Mouse (Mus musculus) forebrain, postnatal 0 days (tissue): ENCODE results near the gene 1520401A03Rik. TPM values are rescaled to one million over a fixed set of nuclear protein-coding genes. Genes with fewer than 3 reads are reported as not detected.

ENCODE experiments used
- ATAC-seq: fragments of 200-750 bp; cut with Nextera tagmentation; 2 replicates; pipeline ENCODE4 v1.8.0; 2017; ENCODE audit warnings: mild to moderate bottlenecking, moderate library complexity
- DNase-seq: peaks from one replicate; pipeline ENCODE4 v3.0.0-alpha.2; 2015
- H3K27ac ChIP-seq: fragments of 300-500 bp; sonication (generic); 2 replicates; pipeline ENCODE4 v1.5.1; 2014; ENCODE audit warnings: low read depth, mild to moderate bottlenecking, antibody characterized with exemption, low read length, moderate library complexity, mixed read lengths
- H3K27me3 ChIP-seq: fragments of 300-500 bp; sonication (generic); 2 replicates; pipeline ENCODE4 v1.6.1; 2014; ENCODE audit warnings: mild to moderate bottlenecking, low read length, mixed read lengths; ENCODE audit not compliant: insufficient read depth
- H3K36me3 ChIP-seq: fragments of 300-500 bp; sonication (generic); 2 replicates; pipeline ENCODE4 v1.6.1; 2014; ENCODE audit warnings: mild to moderate bottlenecking, moderate library complexity; ENCODE audit not compliant: insufficient read depth
- H3K4me1 ChIP-seq: fragments of 300-500 bp; sonication (generic); 2 replicates; pipeline ENCODE4 v1.6.1; 2014; ENCODE audit warnings: antibody characterized with exemption; ENCODE audit not compliant: insufficient read depth
- H3K4me2 ChIP-seq: fragments of 300-500 bp; sonication (generic); 2 replicates; pipeline ENCODE4 v1.6.1; 2014; ENCODE audit warnings: low read depth, mild to moderate bottlenecking, moderate library complexity
- H3K4me3 ChIP-seq: fragments of 300-500 bp; sonication (generic); 2 replicates; pipeline ENCODE4 v1.5.1; 2014; ENCODE audit warnings: low read depth, low read length, mixed read lengths
- H3K9ac ChIP-seq: fragments of 300-500 bp; sonication (generic); 2 replicates; pipeline ENCODE4 v1.6.1; 2014; ENCODE audit warnings: mild to moderate bottlenecking
- H3K9me3 ChIP-seq: fragments of 300-500 bp; sonication (generic); 2 replicates; pipeline ENCODE4 v1.6.1; 2016; ENCODE audit warnings: low read length
- CTCF ChIP-seq: sonication (generic); IDR thresholded peaks from 2 replicates; pipeline ENCODE4 v1.5.1; 2016; ENCODE audit warnings: antibody characterized with exemption, control low read depth, low read depth
- WGBS: fragments of 180-500 bp; shearing (Covaris S2); extraction: QIAGEN DNeasy Blood & Tissue Kit; methylation state at CpG from one replicate; pipeline ENCODE4 v1.1.7; 2014; 5-methylcytosine and 5-hydroxymethylcytosine counted together
- polyA plus RNA-seq: library from polyadenylated mRNA; unstranded; fragments of >200 nt; fragmentation: Nextera tagmentation; extraction: Ambion mirVana; gene quantifications from 2 replicates; pipeline ENCODE4 v1.2.1, GENCODE M21; 2015
- total RNA-seq: library from RNA; depleted of rRNA; stranded (reverse); fragments of >200 nt; gene quantifications from 2 replicates; pipeline ENCODE4 v1.2.3, GENCODE M21; 2014

Gene 1520401A03Rik
- total and polyA plus RNA-seq, 2 experiments from 2014 or later: not detected

DNA sequence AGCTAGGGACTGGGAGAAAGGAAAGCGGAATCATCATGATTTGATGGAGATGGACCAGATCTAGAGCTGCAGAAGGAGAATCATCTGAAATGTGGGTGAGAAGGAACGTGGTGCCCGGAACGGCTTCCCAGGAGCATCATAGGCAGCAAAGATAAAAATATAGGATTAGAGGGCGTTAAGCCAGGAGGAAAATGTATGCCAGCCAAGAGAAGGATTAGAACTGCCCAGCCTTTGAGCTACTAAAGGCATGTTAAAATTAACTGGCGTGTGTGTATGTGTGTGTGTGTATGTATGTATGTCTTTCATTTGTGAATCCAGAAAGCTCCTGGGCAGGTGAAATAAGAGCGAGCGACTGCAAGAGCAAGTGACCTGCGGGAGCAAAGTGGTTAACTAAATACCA lies 19.3 kb downstream of the 1520401A03Rik start:
- 76% methylated on average over 9 of the region's 9 CpGs for WGBS
- Histone ChIP-seq H3K4me3 (no peak overlapping the region), H3K4me2 (no peak overlapping the region), H3K9ac (no peak overlapping the region), H3K4me1 (no peaks in the 10 kb centered on the region), H3K9me3 (no peaks in the 10 kb centered on the region), H3K27me3 (peaks cover 7% of the 10 kb centered on the region; the same call in 1 of the 2 replicates), H3K36me3 (no peaks in the 10 kb centered on the region), H3K27ac (no peak overlapping the region)
- no peak for TF ChIP-seq CTCF
- no peak for ATAC-seq
- no peak for DNase-seq

DNA sequence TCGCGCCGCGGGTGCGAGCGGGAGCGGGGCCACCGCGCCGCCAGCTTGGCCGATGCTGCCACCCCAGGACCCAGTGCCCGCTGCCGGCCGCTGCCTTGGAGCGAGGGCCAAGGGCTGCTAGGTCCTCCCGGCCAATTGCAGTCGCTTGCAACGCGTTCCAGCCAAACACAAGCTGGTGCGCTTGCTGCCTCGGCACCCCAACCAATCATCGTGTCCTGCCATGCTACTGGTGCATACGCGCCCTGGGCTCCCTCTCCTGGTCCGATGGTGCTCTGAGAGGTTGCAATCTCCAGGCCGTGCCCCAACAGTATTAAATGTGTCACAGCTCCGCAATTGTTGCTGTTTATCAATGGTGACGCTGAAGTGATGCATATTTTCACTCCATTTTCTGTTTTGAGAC lies 22.5 kb downstream of the 1520401A03Rik start:
- Histone ChIP-seq H3K27me3 (peaks cover 7% of the 10 kb centered on the region; the same call in 1 of the 2 replicates), H3K4me2 (peak overlapping the region; percentile 99), H3K9me3 (no peaks in the 10 kb centered on the region), H3K36me3 (no peaks in the 10 kb centered on the region), H3K4me1 (no peaks in the 10 kb centered on the region), H3K27ac (no peak overlapping the region), H3K9ac (peak overlapping the region; percentile 50), H3K4me3 (peak overlapping the region; percentile 67)
- DNase-seq: peak; percentile 90
- WGBS: under 1% methylated on average over 28 of the region's 28 CpGs
- ATAC-seq: peak; percentile 99
- TF ChIP-seq CTCF: peak; percentile 86

DNA sequence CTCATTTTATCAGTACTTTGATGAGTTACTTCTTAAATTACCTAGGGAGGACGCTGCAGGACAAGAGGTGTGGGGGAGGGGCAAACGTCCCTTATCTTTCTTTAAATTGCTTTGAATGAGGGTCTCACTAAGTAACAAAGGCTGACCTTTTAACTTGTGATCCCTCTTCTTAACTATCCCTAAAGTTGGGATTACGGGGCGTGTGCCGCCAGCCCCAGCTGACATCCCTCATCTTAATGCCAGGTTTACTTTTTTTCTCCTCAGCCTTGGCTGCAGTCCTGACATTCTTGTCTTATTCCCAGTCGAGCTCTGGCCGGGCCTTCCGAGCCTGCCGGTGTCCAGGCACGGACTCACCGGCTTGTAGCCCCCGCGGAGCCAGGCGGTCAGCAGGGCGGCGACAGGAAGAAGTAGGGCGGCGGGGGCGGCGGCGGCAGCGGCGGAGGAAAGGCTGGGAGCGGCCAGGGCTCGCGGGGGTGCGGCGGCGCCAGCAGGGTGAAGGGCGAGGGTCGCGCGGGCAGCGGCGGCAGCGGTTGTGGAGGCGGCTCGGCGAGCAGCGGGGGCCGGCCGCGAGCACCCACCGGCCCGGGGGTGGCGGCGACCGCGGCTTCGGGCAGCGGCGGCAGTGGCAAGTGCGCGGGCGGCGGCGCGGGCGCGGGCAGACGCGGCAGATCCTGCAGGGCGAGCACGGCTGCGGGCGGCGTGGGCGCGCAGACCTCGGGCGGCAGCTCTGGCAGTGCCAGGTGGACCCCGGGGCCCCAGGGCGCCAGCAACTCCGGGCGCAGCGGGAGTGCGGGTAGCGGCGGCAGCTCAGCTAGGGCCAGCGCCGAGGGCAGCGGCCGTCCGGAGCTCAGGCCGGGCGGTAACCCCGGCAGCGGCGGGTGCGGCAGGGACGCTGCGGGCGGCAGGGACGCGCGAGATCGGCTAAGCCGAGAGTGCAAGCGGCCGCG lies 23.2 kb downstream of the 1520401A03Rik start:
- TF ChIP-seq CTCF: no peak
- Histone ChIP-seq H3K27me3 (peaks cover 7% of the 10 kb centered on the region; the same call in 1 of the 2 replicates), H3K9ac (peak overlapping the region; percentile 50), H3K4me3 (peak overlapping the region; percentile 67), H3K4me2 (peak overlapping the region; percentile 99), H3K9me3 (no peaks in the 10 kb centered on the region), H3K36me3 (no peaks in the 10 kb centered on the region), H3K27ac (no peak overlapping the region), H3K4me1 (no peaks in the 10 kb centered on the region)
- ATAC-seq: peak; percentile 55
- no peak for DNase-seq
- under 1% methylated on average over 84 of the region's 101 CpGs for WGBS

DNA sequence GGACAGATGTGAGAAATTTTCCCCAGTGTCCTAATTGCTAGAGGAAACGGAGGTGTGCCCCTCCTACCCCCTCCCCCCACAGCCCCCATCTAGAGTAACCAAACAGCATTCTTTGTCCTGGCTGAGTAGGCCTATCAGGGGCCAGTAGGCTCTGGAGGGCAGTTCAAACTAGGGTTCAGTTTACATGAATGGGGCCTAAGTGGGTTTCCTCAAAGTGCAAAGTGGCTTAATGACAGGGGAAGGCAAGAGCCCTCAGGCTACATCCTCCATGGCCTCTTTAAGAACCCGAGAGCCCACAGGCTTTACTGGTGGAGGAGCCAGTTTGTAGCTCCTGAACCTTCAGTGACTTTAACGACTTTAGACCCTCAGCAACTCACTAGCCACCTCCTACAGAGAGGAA lies 26.8 kb downstream of the 1520401A03Rik start:
- H3K9ac ChIP-seq: no peak overlapping the region
- no peak for ATAC-seq
- no peak overlapping the region for H3K4me2 ChIP-seq
- no peak overlapping the region for H3K27ac ChIP-seq
- WGBS: 15% methylated on average over 3 of the region's 3 CpGs
- DNase-seq: no peak
- H3K27me3 ChIP-seq: peaks cover 7% of the 10 kb centered on the region; the same call in 1 of the 2 replicates
- H3K4me1 ChIP-seq: no peaks in the 10 kb centered on the region
- no peak for TF ChIP-seq CTCF
- no peak overlapping the region for H3K4me3 ChIP-seq
- no peaks in the 10 kb centered on the region for H3K36me3 ChIP-seq
- no peaks in the 10 kb centered on the region for H3K9me3 ChIP-seq

DNA sequence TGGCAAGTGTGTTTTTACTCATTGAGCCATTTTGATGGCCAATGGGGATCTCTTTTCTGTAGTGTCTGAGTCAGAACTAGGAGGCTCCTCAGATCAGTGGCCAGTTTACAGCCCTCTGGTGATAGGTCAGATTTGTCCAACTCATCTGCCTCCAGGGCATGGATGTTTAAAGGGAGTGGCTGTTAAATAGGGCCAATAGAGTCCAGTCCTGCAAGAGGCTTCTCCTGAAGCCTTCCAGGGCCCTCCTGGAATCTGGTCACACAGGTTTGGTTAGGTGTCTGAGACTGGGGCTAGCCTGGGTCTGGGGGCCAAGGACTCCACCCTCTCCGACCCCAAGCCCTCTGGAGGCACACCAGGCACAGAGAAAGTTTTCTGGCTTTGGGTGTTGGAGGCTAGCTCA lies 28.1 kb downstream of the 1520401A03Rik start:
- 70% methylated on average over 1 of the region's 1 CpGs for WGBS
- ATAC-seq: no peak
- no peak for TF ChIP-seq CTCF
- H3K9me3 ChIP-seq: no peaks in the 10 kb centered on the region
- H3K36me3 ChIP-seq: no peaks in the 10 kb centered on the region
- H3K4me1 ChIP-seq: no peaks in the 10 kb centered on the region
- DNase-seq: no peak
- H3K27ac ChIP-seq: no peak overlapping the region
- H3K27me3 ChIP-seq: peaks cover 7% of the 10 kb centered on the region; the same call in 1 of the 2 replicates
- H3K4me2 ChIP-seq: no peak overlapping the region
- no peak overlapping the region for H3K4me3 ChIP-seq
- no peak overlapping the region for H3K9ac ChIP-seq

DNA sequence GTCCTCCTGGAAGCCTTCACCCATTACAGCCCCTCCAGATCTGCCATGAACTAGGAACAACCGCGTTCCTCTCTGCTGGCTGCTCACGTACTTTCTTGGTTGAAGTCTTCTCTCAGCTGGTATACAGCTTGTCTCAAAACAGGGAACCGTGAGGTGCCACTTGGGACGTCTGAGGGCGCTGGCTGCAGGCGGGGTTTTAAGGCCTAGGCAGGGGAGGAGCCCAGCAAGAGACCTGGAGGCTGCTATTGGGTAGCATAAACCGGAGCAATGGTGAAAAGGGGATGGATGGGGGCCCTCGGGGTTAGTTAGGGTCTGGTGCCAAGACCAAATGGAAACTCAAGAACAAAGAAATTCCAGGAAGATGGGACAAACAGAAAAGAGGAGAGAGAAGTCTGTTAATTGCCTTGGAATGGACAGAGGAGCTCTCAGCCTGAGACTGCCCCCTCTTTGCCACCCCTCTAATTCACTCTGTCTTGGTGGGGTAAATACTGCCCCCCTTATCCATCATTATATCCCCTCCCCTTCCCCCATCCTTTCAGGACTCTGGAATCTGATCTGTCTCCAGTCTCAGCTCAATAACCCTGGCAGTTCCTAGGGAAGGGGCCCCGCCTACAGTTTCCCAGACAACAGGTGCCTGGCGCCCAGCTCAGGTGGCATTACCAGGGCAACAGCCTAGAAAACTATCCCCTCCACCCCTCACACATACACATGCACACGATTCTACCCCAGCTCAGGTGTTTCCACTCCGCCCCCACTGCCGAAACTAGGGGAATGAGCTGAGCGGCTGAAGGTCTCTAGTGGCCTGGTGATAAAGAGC lies 38.5 kb downstream of the 1520401A03Rik start, which contains the start of gene Cldn9:
Gene Cldn9, minus strand, starts transcription at position 171 of the 817 bp plus-strand sequence.
- Histone ChIP-seq H3K9me3 (no peaks in the 10 kb centered on the region), H3K4me3 (no peak within 1 kb of the TSS), H3K27me3 (peaks cover 22% of the 10 kb centered on the region), H3K4me1 (no peaks in the 10 kb centered on the region), H3K36me3 (no peaks in the 10 kb centered on the region), H3K9ac (no peak within 1 kb of the TSS), H3K4me2 (no peak within 1 kb of the TSS), H3K27ac (no peak within 1 kb of the TSS)
- no peak for TF ChIP-seq CTCF
- ATAC-seq (peak; percentile 48), DNase-seq (no peak)
- WGBS: 16% methylated on average over 15 of the region's 15 CpGs
